Comparison of ENCODE assay signal across 9 mouse cellular contexts in the genomic region with DNA sequence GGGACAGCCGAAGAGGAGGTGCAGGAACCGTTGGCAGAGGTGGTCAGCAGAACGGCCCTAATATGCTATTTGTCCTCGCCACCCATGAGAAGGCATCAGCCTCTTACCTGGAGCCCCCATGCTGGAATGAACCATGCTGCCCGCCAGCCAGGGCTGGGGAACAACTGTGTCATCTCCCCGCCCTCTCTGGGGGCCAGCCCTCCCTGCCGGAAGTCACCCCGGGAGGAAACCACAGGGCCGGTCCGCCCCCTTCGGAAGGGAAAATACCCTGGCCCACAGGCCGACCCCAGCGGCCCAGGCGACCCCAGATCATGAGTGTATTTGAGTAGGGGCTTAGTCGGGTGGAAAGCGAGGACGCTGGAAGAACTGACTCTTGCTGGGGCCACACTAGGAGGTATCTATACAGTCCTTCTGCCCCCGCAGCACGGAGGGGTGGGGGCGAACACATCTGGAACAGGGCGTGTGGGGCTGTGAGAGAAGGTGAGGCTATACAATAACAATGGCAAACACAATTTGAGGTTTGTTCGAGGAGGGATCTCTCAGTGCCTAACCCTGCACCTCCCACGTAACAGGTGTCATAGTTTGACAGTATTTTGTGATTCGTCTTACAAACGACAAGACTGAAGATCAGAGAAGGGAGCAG. TPM values are rescaled to one million over a fixed set of nuclear protein-coding genes. Genes with fewer than 3 reads are reported as not detected.
A peak's percentile ranks its signal among the peaks of the same experiment; 100 is the strongest.
DNase-seq lines count a peak whose midpoint lies in the region; ATAC-seq and TF ChIP-seq lines count a peak whose summit lies in the region.
"Had no signal": no experiment of that assay in that cellular context is flagged by ENCODE, and none has a peak within 500 bp of the region (broad histone marks: within the 10 kb centered on the region; RNA-seq: fewer than 3 reads in every experiment).

No protein-coding gene starts in this region.

- H3K9me3 ChIP-seq in heart, postnatal 0 days (replicated peaks; ENCODE audit: control insufficient read depth, low read length): no peaks in the 10 kb centered on the region
- no peaks in the 10 kb centered on the region for H3K9me3 ChIP-seq in liver, postnatal 0 days (ENCODE audit: low read length)

- DNase-seq in testis, postnatal 10 days (ENCODE audit: low spot score): no peak
- DNase-seq in heart, postnatal 0 days (ENCODE audit: low spot score): no peak
- DNase-seq in liver, postnatal 0 days: peak; percentile 60
- DNase-seq in spleen, adult 18-20 months: peak; percentile 82 to 83
- DNase-seq in left cerebral cortex, postnatal 14 days (ENCODE audit: low spot score in 2 of 2): no peak
- no peak for DNase-seq in cerebellum, postnatal 25 days
- DNase-seq in cerebellum, adult 2 months: no peak

- H3K27ac ChIP-seq in testis, adult 2 months (ENCODE audit: control insufficient read depth, insufficient read depth, low read depth, low read length): no peak overlapping the region
- no peak overlapping the region for H3K27ac ChIP-seq in heart, postnatal 0 days (ENCODE audit: low read depth)
- no peak overlapping the region for H3K27ac ChIP-seq in liver, postnatal 0 days (ENCODE audit: low read depth)
- H3K27ac ChIP-seq in cerebellum, adult 2 months (ENCODE audit: insufficient read depth, low read length): no peak overlapping the region
- H3K27ac ChIP-seq: limb, embryonic 15.5 days had no signal

- no peak for TF ChIP-seq CTCF in testis, adult 2 months (IDR thresholded peaks at IDR 0.05; ENCODE audit: control insufficient read depth, insufficient read depth, insufficient replicate concordance, low read depth, low read length)
- no peak for TF ChIP-seq CTCF in heart, postnatal 0 days (IDR thresholded peaks at IDR 0.05; ENCODE audit: low read depth)
- no peak for TF ChIP-seq CTCF in liver, postnatal 0 days (IDR thresholded peaks at IDR 0.05; ENCODE audit: low read depth)
- no peak for TF ChIP-seq CTCF in cerebellum, adult 2 months (IDR thresholded peaks at IDR 0.05; ENCODE audit: borderline replicate concordance, insufficient read depth, low read depth, low read length)

- no peak for TF ChIP-seq POLR2A in testis, adult 2 months (IDR thresholded peaks at IDR 0.05; ENCODE audit: control insufficient read depth, low read depth, low read length)
- TF ChIP-seq POLR2A in cerebellum, adult 2 months (IDR thresholded peaks at IDR 0.05; ENCODE audit: borderline replicate concordance, insufficient read depth, low read length): no peak

- no peaks in the 10 kb centered on the region for H3K36me3 ChIP-seq in testis, adult 2 months (ENCODE audit: control insufficient read depth, insufficient read depth, low read length)
- H3K36me3 ChIP-seq in heart, postnatal 0 days (replicated peaks; ENCODE audit: control insufficient read depth, insufficient read depth, low read length): no peaks in the 10 kb centered on the region
- H3K36me3 ChIP-seq in liver, postnatal 0 days (replicated peaks; ENCODE audit: insufficient read depth, low read length): no peaks in the 10 kb centered on the region
- H3K36me3 ChIP-seq: limb, embryonic 15.5 days had no signal

- H3K4me1 ChIP-seq in testis, adult 2 months (ENCODE audit: control insufficient read depth, insufficient read depth, low read length): peaks cover 16% of the 10 kb centered on the region
- H3K4me1 ChIP-seq in heart, postnatal 0 days (ENCODE audit: control insufficient read depth, insufficient read depth): no peaks in the 10 kb centered on the region
- peaks cover 9% of the 10 kb centered on the region; the same call in 1 of the 2 replicates for H3K4me1 ChIP-seq in liver, postnatal 0 days (ENCODE audit: insufficient read depth)
- peaks cover 3% of the 10 kb centered on the region; the same call in 1 of the 2 replicates for H3K4me1 ChIP-seq in cerebellum, adult 2 months (ENCODE audit: control insufficient read depth, insufficient read depth, low read length)

- peak overlapping the region; percentile 17; the same call in 1 of the 2 replicates for H3K4me3 ChIP-seq in testis, adult 2 months (ENCODE audit: control insufficient read depth, low read depth, low read length)
- peak overlapping the region; percentile 9; the same call in 1 of the 2 replicates for H3K4me3 ChIP-seq in heart, postnatal 0 days (ENCODE audit: low read depth, low read length)
- peak overlapping the region; percentile 33 for H3K4me3 ChIP-seq in liver, postnatal 0 days (ENCODE audit: low read depth, low read length)
- no peak overlapping the region for H3K4me3 ChIP-seq in cerebellum, adult 2 months (replicated peaks; ENCODE audit: insufficient read depth, low read depth, low read length)

- no peaks in the 10 kb centered on the region for H3K27me3 ChIP-seq in testis, adult 2 months (ENCODE audit: control insufficient read depth, insufficient read depth, low read length)
- H3K27me3 ChIP-seq in heart, postnatal 0 days (ENCODE audit: control insufficient read depth, insufficient read depth, low read length): peaks cover 63% of the 10 kb centered on the region
- H3K27me3 ChIP-seq in liver, postnatal 0 days (ENCODE audit: insufficient read depth, low read length): peaks cover 37% of the 10 kb centered on the region
- no peaks in the 10 kb centered on the region for H3K27me3 ChIP-seq in cerebellum, adult 2 months (ENCODE audit: control insufficient read depth, insufficient read depth, low read length)

- intact Hi-C loops in left cerebral cortex, postnatal 14 days (cut with DNase I): no loop called here

- no peak overlapping the region for H3K9ac ChIP-seq in heart, postnatal 0 days (replicated peaks; ENCODE audit: low read depth, low read length)
- H3K9ac ChIP-seq in liver, postnatal 0 days (replicated peaks): peak overlapping the region; percentile 16; the same call in 1 of the 2 replicates
- H3K9ac ChIP-seq: limb, embryonic 15.5 days had no signal

- peak overlapping the region; percentile 33; the same call in 1 of the 2 replicates for H3K4me2 ChIP-seq in heart, postnatal 0 days (ENCODE audit: low read depth, low read length)
- H3K4me2 ChIP-seq in liver, postnatal 0 days (ENCODE audit: low read depth, low read length): peak overlapping the region; percentile 68

- no peak for TF ChIP-seq EP300 in heart, postnatal 0 days (IDR thresholded peaks at IDR 0.05; ENCODE audit: low read depth)
- TF ChIP-seq EP300 in liver, postnatal 0 days (IDR thresholded peaks at IDR 0.05; ENCODE audit: low read depth): no peak

- ATAC-seq in heart, postnatal 0 days (ENCODE audit: insufficient read depth, low read depth): no peak
- ATAC-seq in liver, postnatal 0 days: peak; percentile 22

- whole genome bisulfite sequencing in heart, postnatal 0 days: 12% methylated on average over 25 of the region's 25 CpGs
- 3% methylated on average over 25 of the region's 25 CpGs for WGBS in liver, postnatal 0 days (ENCODE audit: insufficient replicate concordance)
- 23% methylated on average over 25 of the region's 25 CpGs for WGBS in cerebellum, adult 2 months

RNA-seq across cellular contexts. Expression of a gene that starts 47.1 kb away (rescaled TPM):
- 8.3 TPM in 2 replicates for polyA plus RNA-seq in testis, adult 2 months (2012; rRNA removed)
- total RNA-seq in heart, postnatal 0 days (2014; rRNA removed; ENCODE audit: low replicate concordance): under 0.01 and 0.15 TPM in 2 replicates
- 0.25 and 0.26 TPM in 2 replicates for polyA plus RNA-seq in heart, postnatal 0 days (2015; fragmentation: Nextera tagmentation; extraction: Ambion mirVana)
- polyA plus RNA-seq in liver, postnatal 0 days (2015; fragmentation: Nextera tagmentation; extraction: Ambion mirVana): 2.0 and 2.9 TPM in 2 replicates
- 10 to 100 TPM; 11.5 to 13.0 TPM for total RNA-seq in left cerebral cortex, postnatal 14 days (2021)
- polyA plus RNA-seq in cerebellum, adult 2 months (2012; rRNA removed): 8.4 and 10.6 TPM in 2 replicates

Comparison
In these comparisons a context has a peak if more than half of its experiments do, and no peak if none do; other contexts are left out.
1. DNase-seq: peak in liver, postnatal 0 days (single experiment) and spleen, adult 18-20 months (2 of 2); none in testis, postnatal 10 days (single experiment), heart, postnatal 0 days (single experiment), left cerebral cortex, postnatal 14 days (0 of 2), cerebellum, postnatal 25 days (0 of 2) and cerebellum, adult 2 months (0 of 2).